Mouse (Mus musculus) thymus, postnatal 4 days (tissue): ENCODE measurements around the gene Rpl22l1.
"Not testable (repeated sequence)": the region's sequence is repeated elsewhere in the genome, so short reads cannot be mapped to it uniquely, and the experiment has no call there.

Source experiments
- DNase-seq: peaks from one replicate; pipeline ENCODE4 v3.0.0; 2021

The Rpl22l1 gene

GRCm38 (mm10) chr3:28841886-28842649, 36.8 kb downstream of the Rpl22l1 start:
- DNase-seq, result no peak

GRCm38 (mm10) chr3:28843231-28843630, 38.0 kb downstream of the Rpl22l1 start:
- no peak for DNase-seq

- DNase-seq, result no peak
Measured at GRCm38 (mm10) chr3:28847115-28847514, 41.9 kb downstream of the Rpl22l1 start.

GRCm38 (mm10) chr3:28852174-28852573, 46.9 kb downstream of the Rpl22l1 start:
- DNase-seq, result not testable (repeated sequence)
